Mouse (Mus musculus): ENCODE results near the gene Pecam1. TPM values are rescaled to one million over a fixed set of nuclear protein-coding genes. Genes with fewer than 3 reads are reported as not detected.
"Not testable (repeated sequence)": the region's sequence is repeated elsewhere in the genome, so short reads cannot be mapped to it uniquely, and the experiment has no call there.

Gene Pecam1
- polyA plus RNA-seq, 1 experiment from 2014 or later, result 172 TPM

GRCm38 (mm10) chr11:106787131-106788025 lies 37.0 kb upstream of the Pecam1 start:
- Histone ChIP-seq H3K9ac (replicated peaks; ENCODE audit: low read depth) (peak overlapping the region; percentile 99), H3K9me3 (ENCODE audit: low read length) (no peaks in the 10 kb centered on the region), H3K4me2 (replicated peaks; ENCODE audit: low read depth, low read length) (peak overlapping the region; percentile 60), H3K27me3 (replicated peaks; ENCODE audit: insufficient read depth, low read length) (no peaks in the 10 kb centered on the region), H3K36me3 (ENCODE audit: insufficient read depth, low read length) (peaks cover 31% of the 10 kb centered on the region; the same call in 1 of the 2 replicates), H3K27ac (ENCODE audit: low read length) (peak overlapping the region; percentile 97), H3K4me1 (ENCODE audit: insufficient read depth, low read depth, low read length) (no peaks in the 10 kb centered on the region), H3K4me3 (ENCODE audit: low read depth, low read length) (peak overlapping the region; percentile 81)
- peak; percentile 19; the same call in 1 of the 2 replicates for TF ChIP-seq CTCF (IDR thresholded peaks at IDR 0.05)
- no peak for TF ChIP-seq EP300 (IDR thresholded peaks at IDR 0.05)
- ATAC-seq (peak; percentile 46), DNase-seq (ENCODE audit: low spot score) (peak; percentile 96)
- under 1% methylated on average over 36 of the region's 65 CpGs for WGBS

GRCm38 (mm10) chr11:106785043-106785442 lies 34.6 kb upstream of the Pecam1 start:
- DNase-seq (ENCODE audit: low spot score) (no peak), ATAC-seq (no peak)
- Histone ChIP-seq H3K36me3 (ENCODE audit: insufficient read depth, low read length) (peaks cover 42% of the 10 kb centered on the region; the same call in 1 of the 2 replicates), H3K27ac (ENCODE audit: low read length) (no peak overlapping the region), H3K27me3 (replicated peaks; ENCODE audit: insufficient read depth, low read length) (no peaks in the 10 kb centered on the region), H3K4me2 (replicated peaks; ENCODE audit: low read depth, low read length) (no peak overlapping the region), H3K4me3 (ENCODE audit: low read depth, low read length) (peak overlapping the region; percentile 81; the same call in 1 of the 2 replicates), H3K4me1 (ENCODE audit: insufficient read depth, low read depth, low read length) (peaks cover 2% of the 10 kb centered on the region; the same call in 1 of the 2 replicates), H3K9me3 (ENCODE audit: low read length) (no peaks in the 10 kb centered on the region), H3K9ac (replicated peaks; ENCODE audit: low read depth) (no peak overlapping the region)
- WGBS, result 55% methylated on average over 1 of the region's 1 CpGs
- no peak for TF ChIP-seq CTCF (IDR thresholded peaks at IDR 0.05)
- no peak for TF ChIP-seq EP300 (IDR thresholded peaks at IDR 0.05)

DNA sequence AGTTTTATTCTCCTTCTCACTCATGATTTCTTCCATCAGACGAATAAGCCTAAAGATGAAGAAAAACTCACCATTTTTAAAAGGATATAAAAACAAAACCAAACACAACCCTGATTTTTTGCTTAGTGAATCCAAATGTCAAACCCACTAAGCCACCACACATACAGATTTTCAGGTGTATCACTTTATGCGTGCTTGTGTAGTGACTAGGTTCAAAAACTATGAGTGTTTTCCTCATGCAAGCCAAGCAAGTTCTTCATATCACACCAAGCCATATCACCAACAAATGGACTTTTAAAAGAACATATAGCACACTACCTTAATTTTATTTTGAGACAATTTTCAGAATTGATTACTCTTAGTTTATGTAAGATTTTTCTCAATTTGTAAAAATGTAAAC lies 34.0 kb upstream of the Pecam1 start:
- no peak overlapping the region for H3K4me2 ChIP-seq (replicated peaks; ENCODE audit: low read depth, low read length)
- no peak overlapping the region for H3K27ac ChIP-seq (ENCODE audit: low read length)
- DNase-seq (ENCODE audit: low spot score) (no peak), ATAC-seq (no peak)
- no peaks in the 10 kb centered on the region for H3K27me3 ChIP-seq (replicated peaks; ENCODE audit: insufficient read depth, low read length)
- no peak overlapping the region for H3K4me3 ChIP-seq (ENCODE audit: low read depth, low read length)
- H3K9me3 ChIP-seq (ENCODE audit: low read length), result no peaks in the 10 kb centered on the region
- 78% methylated on average over 2 of the region's 2 CpGs for WGBS
- H3K9ac ChIP-seq (replicated peaks; ENCODE audit: low read depth), result no peak overlapping the region
- peaks cover 7% of the 10 kb centered on the region; the same call in 1 of the 2 replicates for H3K4me1 ChIP-seq (ENCODE audit: insufficient read depth, low read depth, low read length)
- H3K36me3 ChIP-seq (ENCODE audit: insufficient read depth, low read length), result peaks cover 44% of the 10 kb centered on the region; the same call in 1 of the 2 replicates
- TF ChIP-seq EP300 (IDR thresholded peaks at IDR 0.05) (no peak), CTCF (IDR thresholded peaks at IDR 0.05) (no peak)

DNA sequence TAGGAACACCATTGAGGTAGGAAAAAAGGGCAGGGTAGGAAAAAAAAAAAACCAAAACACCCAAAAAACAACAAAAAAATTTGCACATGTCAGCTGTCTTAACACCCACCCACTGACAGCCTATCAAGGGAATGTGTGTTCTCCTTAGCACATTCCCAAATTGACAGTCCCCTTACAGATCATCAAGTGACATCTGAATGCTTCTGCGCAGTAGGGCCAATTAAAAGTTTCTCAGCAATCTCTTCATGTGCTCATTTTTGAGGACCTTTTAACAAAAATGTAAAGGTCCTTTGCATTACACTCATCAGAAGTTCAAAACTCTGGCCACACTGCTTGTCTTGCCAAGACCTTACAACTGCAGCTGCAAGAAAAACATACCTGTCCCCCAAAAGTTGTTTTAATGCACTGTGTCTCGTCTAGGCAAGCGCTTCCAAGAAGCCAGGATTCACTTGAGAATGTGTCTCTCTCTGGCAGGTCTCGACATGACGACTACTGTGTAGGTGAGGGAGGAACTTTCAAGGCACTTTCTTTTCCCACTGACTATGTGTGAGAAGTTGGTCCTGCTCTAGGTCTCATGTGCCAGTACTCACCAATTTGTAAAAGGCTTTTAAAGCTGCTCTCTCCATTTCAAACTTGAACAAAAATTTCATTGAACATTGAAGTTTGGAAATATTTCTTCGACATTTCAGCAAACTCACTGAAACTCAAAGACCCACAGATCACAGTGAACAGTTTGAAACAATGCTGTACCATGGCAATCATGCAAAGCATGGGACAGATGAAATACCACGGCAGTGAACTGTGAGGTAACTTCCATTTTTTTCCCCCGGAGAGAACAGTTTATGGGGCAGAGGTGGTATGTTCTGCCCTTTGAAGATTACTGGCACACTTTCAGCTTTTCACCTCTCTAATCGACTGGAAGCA lies 32.7 kb upstream of the Pecam1 start:
- no peaks in the 10 kb centered on the region for H3K9me3 ChIP-seq (ENCODE audit: low read length)
- no peak overlapping the region for H3K4me3 ChIP-seq (ENCODE audit: low read depth, low read length)
- no peak for ATAC-seq
- no peak for DNase-seq (ENCODE audit: low spot score)
- no peak overlapping the region for H3K9ac ChIP-seq (replicated peaks; ENCODE audit: low read depth)
- no peaks in the 10 kb centered on the region for H3K27me3 ChIP-seq (replicated peaks; ENCODE audit: insufficient read depth, low read length)
- WGBS, result 73% methylated on average over 9 of the region's 9 CpGs
- H3K4me2 ChIP-seq (replicated peaks; ENCODE audit: low read depth, low read length), result no peak overlapping the region
- H3K36me3 ChIP-seq (ENCODE audit: insufficient read depth, low read length), result peaks cover 44% of the 10 kb centered on the region; the same call in 1 of the 2 replicates
- no peak for TF ChIP-seq CTCF (IDR thresholded peaks at IDR 0.05)
- no peak for TF ChIP-seq EP300 (IDR thresholded peaks at IDR 0.05)
- H3K27ac ChIP-seq (ENCODE audit: low read length), result no peak overlapping the region
- peaks cover 7% of the 10 kb centered on the region; the same call in 1 of the 2 replicates for H3K4me1 ChIP-seq (ENCODE audit: insufficient read depth, low read depth, low read length)

GRCm38 (mm10) chr11:106782271-106782670 lies 31.8 kb upstream of the Pecam1 start:
- H3K4me3 ChIP-seq (ENCODE audit: low read depth, low read length); H3K27ac ChIP-seq (ENCODE audit: low read length); H3K27me3 ChIP-seq (replicated peaks; ENCODE audit: insufficient read depth, low read length); H3K9ac ChIP-seq (replicated peaks; ENCODE audit: low read depth); H3K9me3 ChIP-seq (ENCODE audit: low read length); DNase-seq (ENCODE audit: low spot score); H3K4me2 ChIP-seq (replicated peaks; ENCODE audit: low read depth, low read length); H3K4me1 ChIP-seq (ENCODE audit: insufficient read depth, low read depth, low read length); ATAC-seq: not testable (repeated sequence)
- whole genome bisulfite sequencing, result 80% methylated on average over 7 of the region's 7 CpGs
- H3K36me3 ChIP-seq (ENCODE audit: insufficient read depth, low read length), result peaks cover 43% of the 10 kb centered on the region; the same call in 1 of the 2 replicates

Measured in lung, postnatal 0 days (tissue).